Mouse (Mus musculus) heart, adult 18-20 months (tissue): ENCODE data around the gene Adamtsl4. TPM values are rescaled to one million over a fixed set of nuclear protein-coding genes. Genes with fewer than 3 reads are reported as not detected.

Source experiments
- DNase-seq, 2 experiments: peaks; one replicate each; pipeline ENCODE4 v3.0.0; 2021 to 2022; ENCODE audit warnings: mixed read lengths in 1 of 2
- long read RNA-seq, 2 experiments: library from polyadenylated mRNA; stranded (forward); transcript quantifications; one replicate each; pipeline ENCODE4 v2.0.0; 2021
- total RNA-seq, 2 experiments: library from RNA; stranded (reverse); gene quantifications; 2 replicates each; pipeline ENCODE4 v1.2.3; 2021

The Adamtsl4 gene
- 10 to 100 TPM; 39.1 to 40.6 TPM for total RNA-seq
- long read RNA-seq, experiment 1, full-length matches to known transcripts, result 14 of 27 reads
- long read RNA-seq, experiment 1, partial matches to known transcripts, result 10 of 27 reads
- long read RNA-seq, experiment 1, other reads (novel, unspliced or antisense), result 3 of 27 reads
- long read RNA-seq, experiment 2, partial matches to known transcripts, result 5 of 10 reads
- long read RNA-seq, experiment 2, other reads (novel, unspliced or antisense), result 5 of 10 reads

DNA sequence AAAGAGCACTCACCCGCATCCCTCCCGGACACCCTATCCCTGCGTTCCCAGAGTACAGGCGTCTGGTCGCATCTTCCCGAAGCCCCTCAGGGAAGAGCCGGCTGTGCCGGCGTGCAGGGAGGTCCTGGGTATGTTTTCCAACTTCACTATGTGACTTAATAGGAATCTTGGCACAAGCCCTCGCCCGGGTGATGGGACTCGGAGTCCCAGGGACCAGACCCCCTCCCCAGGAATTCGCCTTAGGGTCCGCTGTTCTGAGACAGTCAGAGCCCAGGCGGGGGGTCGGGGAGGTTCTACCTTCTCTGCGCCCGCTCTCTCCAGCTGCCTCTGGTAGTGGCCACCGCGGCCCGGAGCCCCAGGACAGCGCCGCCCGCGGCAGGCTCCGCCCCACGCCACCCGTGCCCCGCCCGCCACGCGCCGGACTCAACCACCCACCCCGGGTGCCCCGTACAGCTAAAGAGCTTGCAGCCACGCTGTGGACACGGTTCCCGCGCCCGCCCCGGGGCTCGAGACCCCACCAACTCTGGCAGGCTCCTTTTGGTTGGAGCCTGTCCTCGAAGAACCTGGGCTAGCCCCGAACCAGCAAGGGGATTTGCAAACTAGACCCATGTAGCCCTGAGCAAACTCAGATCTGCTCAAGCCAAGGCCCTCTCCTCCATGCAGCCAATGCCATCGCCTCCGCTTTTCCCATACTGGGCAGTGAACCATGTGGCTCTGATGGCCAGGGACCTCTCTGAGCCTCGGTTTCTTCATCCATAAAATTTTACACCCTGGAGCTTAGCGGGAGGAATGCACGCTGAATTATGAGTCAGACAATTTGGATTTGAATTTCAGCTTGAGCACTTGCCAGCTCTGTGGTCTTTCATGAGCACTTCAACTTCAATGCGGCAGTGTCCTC, at the start of gene Adamtsl4:
Gene Adamtsl4 (minus strand): TSS at position 394 of the 898 bp plus-strand sequence.
- DNase-seq, result peak; percentile 89

DNA sequence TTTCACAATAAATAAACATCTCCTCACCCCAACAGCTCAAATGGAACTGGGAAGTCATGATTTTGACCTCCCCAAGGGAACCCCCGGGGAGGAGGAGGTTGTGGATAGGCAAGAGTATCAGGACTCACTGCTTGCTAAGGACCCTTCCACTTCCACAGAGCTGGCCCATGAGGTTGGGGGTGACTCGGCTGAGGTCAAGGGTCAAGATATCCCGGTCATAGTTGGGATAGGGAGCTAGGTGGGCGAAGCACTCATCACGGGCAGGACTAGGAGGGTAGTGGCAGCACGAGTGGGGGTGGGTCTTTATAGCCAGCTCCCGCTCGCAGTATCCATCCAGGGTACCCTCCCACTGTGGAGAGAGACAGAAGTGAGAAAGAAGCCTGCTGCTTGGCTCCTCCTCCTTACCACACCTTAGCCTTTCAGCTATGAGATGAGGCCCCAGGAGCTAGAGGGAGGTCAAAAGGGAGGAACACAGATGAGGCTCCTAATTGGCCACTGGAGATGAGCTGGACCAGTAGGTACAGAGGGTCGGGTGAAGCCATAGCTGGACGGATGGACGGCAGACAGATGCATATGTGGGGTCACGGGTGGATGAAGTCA, 47.5 kb upstream of the Adamtsl4 start:
- DNase-seq, result no peak

DNA sequence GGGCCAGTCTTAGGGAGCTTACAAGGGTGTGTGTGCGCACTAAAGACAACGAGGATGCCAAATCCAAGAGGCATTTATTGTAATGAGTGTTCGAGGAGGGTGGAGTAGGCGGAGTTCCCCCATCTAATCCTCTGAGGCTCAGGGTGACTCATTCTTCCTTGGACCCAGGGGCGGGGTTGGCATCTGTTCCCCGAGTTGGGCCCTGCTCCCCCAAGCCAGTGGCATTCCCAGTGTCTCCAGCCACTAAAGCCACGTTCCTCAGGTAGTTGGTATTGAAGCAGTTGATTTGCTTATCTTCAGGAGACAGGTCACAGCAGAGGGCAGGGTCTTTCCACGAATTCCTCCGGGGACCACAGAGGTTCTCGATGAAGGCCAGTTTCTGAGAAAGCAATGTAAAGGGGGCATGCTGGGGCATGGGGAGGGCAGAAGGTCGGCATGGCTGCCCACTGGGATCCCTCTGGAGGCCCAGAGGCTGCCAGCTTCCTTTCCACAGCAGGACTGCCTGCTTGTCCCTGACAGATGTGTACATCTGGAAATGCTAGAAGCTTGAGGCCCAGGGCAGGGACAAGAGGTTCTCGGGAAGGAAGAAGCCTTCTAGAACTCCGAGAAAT, 46.5 kb upstream of the Adamtsl4 start:
- DNase-seq, result peak; percentile 57 to 66

DNA sequence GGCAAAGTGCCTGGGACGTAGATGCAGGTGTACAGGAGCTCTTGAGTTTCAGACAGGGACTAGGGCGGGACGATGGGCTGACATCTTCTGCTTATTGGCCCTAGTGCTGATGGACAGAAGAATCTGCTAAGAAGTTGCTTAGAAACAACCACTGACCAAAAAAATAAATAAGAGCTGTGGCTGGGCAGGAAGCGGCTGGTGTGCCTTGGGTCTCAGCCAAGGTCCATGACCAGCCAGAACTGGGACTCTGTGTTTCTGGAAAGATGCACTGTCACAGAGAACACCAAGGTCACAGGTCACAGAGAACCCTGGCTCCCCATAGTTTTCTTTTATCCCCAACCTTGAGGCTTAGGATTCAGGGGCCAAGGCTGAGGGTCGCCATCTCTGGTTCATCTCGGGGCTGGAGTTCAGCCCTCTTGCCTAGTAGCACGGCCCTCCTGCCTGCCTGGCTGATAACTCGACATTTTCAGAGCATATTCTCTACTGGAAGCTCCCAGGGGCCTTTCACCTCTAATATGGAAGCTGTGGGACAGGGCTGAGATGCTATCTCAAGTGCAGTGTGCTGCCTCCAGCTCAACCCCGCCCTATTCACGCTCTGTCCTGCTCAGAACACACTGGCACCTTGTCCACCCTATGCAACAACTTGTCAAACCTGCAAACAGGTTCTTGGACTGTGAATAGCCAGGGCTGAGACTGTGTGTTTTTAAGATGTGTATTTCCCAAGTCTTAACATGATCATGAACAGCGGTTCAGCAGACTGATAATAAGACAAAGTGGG, 45.2 kb upstream of the Adamtsl4 start:
- peak; percentile 69 to 84 for DNase-seq

DNA sequence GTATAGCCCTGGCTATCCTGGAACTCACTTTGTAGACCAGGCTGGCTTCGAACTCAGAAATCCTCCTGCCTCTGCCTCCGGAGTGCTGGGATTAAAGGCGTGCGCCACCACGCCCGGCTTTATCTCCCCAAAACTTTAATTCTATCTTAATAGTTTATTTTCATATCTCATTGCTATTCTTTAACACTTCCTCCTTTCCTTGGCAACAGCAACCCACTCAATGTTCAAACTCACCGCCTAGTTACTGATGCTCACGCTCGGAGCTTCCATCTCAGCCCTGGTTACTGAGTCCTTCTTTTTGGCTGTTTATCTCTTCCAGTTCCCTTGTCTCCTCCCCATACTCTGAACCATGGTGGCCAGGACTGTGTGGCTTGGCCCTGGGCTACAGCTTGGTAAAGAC, 44.6 kb upstream of the Adamtsl4 start:
- DNase-seq, result peak in 1 of 2 experiments; percentile 19

DNA sequence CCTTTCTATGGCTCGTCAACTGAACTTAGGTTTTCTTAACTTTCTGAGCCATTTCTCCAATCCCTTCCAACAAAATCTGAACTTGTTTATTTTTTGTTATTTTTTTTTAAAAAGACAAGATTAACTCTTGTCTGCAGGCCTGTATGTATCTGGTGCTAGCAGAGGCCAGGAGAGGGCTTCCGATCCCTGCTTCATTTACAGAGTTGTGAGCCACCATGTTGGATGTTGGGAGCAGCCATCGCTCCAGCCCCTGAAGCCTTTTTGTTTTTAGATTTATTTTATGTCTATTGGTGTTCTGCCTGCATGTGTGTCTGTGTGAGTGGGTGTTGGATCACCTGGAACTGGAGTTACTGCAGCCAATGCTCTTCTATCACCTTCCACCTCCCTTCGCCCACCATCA, 44.1 kb upstream of the Adamtsl4 start:
- DNase-seq, result no peak

DNA sequence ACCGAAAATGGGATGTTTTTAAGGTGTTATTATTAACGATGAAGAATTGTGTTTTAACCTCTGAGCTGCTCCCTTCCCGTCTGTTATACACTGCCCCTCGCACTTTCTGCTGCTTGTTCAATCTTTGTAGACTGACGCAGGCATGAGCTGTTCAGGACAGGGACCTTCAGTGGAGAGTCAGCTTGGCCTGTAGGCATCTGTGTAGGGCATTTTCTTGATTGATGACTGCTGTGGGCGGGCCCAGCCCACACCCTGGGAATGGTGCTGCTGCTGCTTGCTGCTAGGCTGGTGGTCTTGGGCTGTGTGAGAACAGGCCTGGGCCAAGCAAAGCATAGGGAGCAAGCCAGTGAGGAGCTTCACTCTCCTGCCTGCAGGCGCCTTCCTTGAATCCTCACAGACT, 42.7 kb upstream of the Adamtsl4 start:
- DNase-seq, result no peak

DNA sequence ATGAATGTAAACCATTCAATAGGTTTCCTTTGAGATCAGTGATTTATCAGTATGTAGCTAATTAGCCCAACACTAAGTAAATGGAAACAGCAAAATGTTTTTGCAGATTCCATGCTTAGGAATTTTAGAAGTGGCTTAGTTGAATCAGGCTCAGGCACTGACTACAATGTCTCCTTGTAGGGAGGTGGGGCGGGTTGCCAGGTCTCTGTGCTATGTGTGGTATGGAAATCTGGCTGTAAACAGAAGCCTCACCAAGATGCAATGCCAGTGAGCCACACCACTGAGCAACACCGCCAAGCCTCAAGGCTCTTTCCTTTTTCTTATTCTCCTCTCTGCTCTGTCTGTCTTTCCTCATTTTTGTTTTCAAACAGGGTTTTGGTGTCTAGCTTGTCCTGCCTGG, 41.2 kb upstream of the Adamtsl4 start:
- DNase-seq, result peak in 1 of 2 experiments; percentile 44

DNA sequence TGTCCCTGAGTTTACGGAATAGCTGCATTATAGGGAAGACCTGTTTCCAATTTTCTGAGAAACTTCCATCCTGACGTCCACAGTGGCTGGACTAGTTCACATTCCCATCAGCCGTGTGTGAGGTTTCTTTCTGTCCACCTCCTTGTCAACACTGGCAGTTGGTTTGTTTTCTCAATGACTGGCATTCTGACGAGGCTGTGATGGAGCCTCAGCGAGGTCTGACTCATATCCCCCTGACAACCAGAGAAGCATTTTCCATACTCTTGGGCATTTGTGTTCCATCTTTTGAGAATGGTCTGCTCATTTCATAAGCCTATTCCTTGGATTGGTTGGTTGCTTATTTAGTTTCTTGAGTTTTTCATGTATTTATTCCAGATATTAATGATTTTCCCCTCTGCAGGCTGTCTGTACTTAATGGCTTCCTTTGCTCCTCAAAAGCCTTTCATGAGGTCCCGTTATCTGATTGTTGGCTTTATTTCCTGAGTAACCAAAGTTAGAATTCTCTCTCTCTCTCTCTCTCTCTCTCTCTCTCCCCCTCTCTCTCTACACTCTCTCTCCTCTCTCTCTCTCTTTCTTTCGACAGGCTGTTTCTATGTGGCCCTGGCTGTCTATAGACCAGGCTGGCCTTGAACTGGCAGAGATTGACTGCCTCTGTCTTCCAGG, 39.1 kb upstream of the Adamtsl4 start:
- no peak for DNase-seq

DNA sequence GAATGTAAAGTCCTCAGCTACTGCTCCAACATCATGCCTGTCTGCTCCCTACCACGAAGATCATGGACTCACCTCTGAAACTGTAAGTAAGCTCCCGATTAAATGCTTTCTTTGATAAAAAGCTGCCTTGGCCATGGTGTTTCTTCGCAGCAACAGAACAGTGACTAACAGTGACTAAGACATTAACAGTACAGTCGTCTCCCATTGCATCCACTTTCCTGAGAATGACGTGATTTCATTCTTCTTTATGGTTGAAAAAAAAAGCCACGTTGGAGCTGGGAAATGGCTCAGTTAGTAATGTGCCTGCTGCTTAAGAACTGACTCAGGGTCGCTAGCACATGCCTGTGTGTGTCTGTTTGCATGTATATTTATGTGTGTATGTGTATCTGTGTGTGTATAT, 38.1 kb upstream of the Adamtsl4 start:
- DNase-seq, result no peak

DNA sequence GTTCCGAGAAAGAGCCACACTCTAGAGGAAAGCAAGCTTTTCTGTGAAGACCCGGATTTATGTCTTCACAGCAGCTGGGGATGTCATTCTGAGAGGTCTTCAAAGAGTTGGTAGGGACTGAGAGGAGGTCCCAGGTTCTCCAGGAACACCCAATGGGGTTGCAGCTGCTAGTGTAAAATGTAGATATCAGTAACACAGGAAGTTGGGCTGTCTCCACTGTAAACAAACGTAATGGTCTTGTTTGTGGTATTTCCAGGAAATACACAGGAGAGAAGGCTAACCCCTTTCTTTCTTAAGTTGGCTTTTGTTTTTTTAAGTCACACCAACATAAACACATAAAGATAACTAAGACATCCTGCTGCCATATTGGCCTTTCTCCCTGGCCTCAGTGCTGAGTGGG, 34.7 kb upstream of the Adamtsl4 start:
- no peak for DNase-seq

DNA sequence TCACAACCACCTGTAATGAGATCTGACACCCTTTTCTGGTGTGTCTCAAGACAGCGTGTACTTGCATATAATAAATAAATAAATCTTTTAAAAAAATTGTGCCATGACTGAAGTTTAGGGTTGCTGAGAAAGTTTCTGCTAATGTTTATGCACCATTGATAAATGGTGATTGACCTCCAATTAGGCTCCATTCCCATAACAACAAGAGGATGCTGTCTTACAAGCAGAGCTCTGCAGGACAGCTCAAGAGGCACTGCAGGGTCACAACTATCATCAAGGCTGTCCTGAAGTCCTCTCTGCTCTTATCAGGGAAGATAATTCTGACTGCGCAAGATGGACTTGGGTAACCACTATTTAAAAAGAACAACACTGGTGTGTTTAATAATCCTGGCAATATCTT, 30.4 kb upstream of the Adamtsl4 start:
- no peak for DNase-seq

DNA sequence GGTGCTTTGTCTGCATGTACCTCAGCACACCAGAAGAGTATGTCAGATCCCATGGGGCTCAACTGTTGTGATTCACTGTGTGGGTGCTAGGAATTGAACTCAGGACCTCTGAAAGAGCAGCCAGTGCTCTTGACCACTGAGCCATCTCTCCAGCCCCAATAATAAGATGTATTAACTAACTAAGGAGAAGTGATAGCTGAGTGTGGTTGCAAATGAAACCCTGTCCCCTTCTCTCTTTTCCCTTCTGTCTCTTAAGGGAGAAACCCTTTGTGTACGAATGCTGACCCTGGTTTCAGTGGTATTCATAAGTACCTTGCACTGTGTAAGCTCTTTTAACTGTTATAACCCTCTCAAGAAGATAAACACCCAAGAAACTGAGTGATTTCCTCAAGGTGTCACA, 28.4 kb upstream of the Adamtsl4 start:
- DNase-seq, result no peak

DNA sequence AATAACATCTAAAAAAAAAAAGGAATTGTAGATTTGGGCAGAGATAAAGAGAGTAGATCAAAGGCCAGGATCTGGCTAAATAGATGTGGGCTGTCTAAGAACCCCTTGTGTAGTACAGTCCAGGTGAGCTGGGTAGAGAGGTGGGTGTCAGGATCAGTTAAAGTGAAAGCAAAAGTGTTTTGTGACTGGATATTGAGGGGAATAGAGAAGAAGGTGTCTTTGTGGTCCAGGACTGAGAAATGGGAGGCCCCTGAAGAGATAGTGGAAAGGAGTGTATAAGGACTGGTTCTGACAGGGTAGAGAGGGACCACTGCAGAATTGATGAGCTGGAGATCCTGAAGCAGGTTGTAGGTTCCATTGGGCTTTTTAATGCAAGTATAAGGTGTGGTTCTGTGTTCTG, 22.2 kb upstream of the Adamtsl4 start:
- no peak for DNase-seq

DNA sequence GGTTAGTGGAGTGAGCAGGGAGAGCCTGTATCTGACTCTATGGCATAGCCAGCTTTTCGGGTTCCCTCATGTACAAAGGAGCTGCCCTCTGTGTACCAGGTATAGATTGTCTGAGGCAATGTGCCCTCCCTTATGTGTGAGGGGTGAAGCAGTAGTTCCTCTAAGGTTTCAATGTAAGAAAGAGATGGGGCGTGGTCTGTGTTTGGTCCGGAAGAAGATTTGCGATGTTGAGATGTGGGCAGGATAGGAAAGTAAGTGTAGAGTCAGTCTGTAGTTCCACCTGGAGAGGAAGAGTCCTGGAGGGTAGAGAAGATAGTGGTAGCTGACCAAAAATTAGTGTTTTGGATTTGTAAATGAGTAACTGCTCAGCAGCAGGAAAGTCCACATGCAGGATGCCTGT, 21.3 kb upstream of the Adamtsl4 start:
- no peak for DNase-seq

DNA sequence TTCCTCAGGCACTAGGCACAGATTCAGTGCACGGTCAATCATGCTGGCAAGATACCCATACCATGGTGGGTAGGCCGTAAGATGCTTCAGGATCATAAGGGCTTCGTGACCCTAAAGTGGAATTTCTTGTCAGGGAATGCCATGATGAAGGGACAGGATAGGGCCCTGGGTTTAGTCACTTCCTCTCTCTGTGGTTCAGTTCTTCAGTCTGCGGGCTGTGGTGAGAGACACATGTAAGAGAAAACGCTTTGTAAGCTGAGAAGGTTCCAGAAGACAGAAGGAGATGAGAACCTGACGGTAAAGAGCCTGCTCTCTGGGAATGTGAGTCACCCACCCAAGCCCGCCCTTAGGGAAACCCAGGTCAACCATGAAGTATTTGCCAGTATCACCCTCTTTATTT, 19.8 kb upstream of the Adamtsl4 start:
- DNase-seq, result no peak

DNA sequence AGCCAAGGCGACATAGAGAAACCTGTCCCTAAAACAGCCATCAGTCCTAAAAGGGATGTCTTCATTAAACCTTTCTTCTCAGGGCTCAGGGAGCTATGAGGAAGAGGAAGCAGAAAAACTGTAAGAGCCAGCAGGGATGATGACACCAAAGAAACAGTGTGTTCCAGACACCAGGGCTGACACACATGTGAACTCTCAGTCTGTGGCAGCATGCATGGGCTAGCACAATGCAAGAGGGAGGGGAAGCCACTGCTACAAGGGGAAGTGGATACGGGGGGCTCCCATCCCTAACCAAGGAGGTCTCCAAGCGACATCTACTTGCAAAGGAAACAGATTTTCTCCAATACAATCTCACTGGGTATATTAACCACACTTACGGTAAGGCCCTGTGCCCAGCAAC, 18.6 kb upstream of the Adamtsl4 start:
- no peak for DNase-seq

DNA sequence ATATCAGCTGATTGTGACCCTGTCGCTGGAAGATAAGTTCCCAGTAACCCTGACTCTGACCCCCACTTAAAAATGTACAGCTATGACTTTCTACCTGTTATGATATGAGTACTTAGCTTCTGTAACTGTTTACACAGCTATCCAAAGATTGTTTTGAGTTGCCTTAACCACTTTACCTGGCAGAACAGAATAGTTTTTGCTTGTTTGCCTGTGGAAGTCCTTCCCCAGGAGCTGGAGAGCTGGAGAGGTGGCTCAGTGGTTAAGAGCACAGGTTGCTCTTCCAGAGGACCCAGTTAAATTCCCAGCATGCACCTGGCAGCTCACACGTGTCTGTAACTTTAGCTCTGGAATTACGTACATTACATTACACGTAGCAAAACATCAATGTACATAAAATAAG, 16.9 kb upstream of the Adamtsl4 start:
- no peak for DNase-seq

DNA sequence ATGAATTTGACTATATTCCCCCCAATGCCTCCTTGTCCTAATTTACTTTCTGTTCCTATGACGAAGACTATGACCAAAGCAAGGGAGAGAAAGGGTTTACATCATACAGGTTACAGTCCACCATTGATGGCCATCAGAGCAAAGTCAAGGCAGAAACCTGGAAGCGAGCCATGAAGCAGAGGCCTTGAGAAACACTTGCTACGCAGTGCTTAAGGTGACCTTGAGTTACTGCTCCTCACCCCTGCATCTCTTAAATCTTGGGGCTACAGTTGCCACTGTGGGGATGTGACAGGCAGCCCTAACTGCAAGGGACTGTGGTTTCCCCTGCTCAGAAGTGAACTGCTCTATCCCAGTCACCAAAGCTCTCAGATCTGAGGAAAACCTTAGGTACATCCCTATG, 15.6 kb upstream of the Adamtsl4 start:
- DNase-seq, result no peak

DNA sequence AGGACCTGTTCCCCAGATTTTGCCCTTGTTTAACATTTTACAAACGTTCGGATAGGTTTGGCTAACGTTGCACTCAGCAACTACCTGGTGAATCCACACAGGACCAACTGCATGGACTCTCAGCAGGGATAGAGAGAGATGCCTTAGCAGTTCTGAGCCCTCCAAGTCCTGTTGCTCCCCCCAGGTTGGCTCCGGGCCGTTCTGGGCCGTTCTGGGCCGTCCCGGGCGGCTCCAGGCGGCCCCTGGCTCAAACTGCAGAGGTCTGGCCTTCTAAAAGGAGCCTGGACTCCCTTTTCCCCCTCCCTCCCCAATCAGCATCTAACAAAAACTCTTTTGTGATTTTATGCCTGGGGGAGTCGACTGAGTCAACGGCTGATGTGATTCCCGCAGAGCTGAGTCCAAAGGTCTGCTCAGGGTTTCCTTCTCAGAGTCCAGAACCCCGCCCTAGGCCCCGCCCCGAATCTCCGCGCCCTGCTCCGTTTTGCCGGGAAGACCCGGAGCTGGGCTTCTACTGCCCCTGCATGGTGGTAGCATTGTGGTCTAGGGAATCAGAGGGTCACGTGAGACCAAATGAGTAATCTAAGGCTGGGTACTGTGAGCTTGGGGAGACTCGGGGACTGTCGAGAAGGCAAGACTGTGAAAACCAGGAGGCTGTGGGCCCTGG, 14.3 kb upstream of the Adamtsl4 start:
- peak; percentile 89 to 90 for DNase-seq

DNA sequence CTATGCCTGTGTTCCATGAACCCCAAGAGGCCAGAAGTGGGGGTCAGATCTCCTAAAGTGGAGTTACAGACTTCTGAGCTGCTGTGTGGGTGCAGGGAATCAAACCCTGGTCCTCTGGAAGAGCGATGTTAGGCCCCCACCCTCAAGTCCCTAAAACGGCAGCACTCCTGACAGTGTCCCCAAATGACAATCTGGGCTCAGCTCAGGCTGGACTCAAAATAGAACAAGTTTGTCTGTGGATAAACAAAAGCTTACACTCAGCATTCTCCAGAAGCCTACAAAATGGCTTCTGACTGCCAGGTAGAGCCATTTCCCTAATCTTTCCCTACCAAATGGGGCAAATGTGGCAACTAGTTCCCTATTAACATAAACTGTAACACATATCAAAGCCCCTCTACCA, 13.4 kb upstream of the Adamtsl4 start:
- DNase-seq, result peak in 1 of 2 experiments; percentile 44
